Mouse (Mus musculus): ENCODE measurements around the gene Mmd2.

- TF ChIP-seq CTCF (IDR thresholded peaks at IDR 0.05; ENCODE audit: extremely low read depth, insufficient read depth, insufficient read length, insufficient replicate concordance) (no peak), POLR2A (IDR thresholded peaks at IDR 0.05; ENCODE audit: low read depth, low read length) (no peak)
These were observed 11.9 kb downstream of the Mmd2 start for GRCm38 (mm10) chr5:142596723-142597122.
